Mouse (Mus musculus): ENCODE measurements around the gene Lrrc75a.
"Not testable (repeated sequence)": the region's sequence is repeated elsewhere in the genome, so short reads cannot be mapped to it uniquely, and the experiment has no call there.

Gene Lrrc75a

GRCm38 (mm10) chr11:62647661-62648590, at the start of gene Lrrc75a:
Lrrc75a (minus strand) TSS chr11:62648523.
- no peak for DNase-seq (ENCODE audit: extremely low read depth, low read depth, low spot score)

GRCm38 (mm10) chr11:62695126-62695525, 46.8 kb upstream of the Lrrc75a start:
- no peak for DNase-seq (ENCODE audit: extremely low read depth, low read depth, low spot score)

- no peak for DNase-seq (ENCODE audit: extremely low read depth, low read depth, low spot score)
Observed at GRCm38 (mm10) chr11:62693299-62694184, 45.2 kb upstream of the Lrrc75a start.

GRCm38 (mm10) chr11:62691592-62691991, 43.3 kb upstream of the Lrrc75a start:
- no peak for DNase-seq (ENCODE audit: extremely low read depth, low read depth, low spot score)

GRCm38 (mm10) chr11:62679954-62680353, 31.6 kb upstream of the Lrrc75a start:
- no peak for DNase-seq (ENCODE audit: extremely low read depth, low read depth, low spot score)

- DNase-seq (ENCODE audit: extremely low read depth, low read depth, low spot score): no peak
Observed at GRCm38 (mm10) chr11:62678778-62679354, 30.5 kb upstream of the Lrrc75a start.

- no peak for DNase-seq (ENCODE audit: extremely low read depth, low read depth, low spot score)
Observed at GRCm38 (mm10) chr11:62676290-62676596, 27.9 kb upstream of the Lrrc75a start.

- no peak for DNase-seq (ENCODE audit: extremely low read depth, low read depth, low spot score)
Observed at GRCm38 (mm10) chr11:62675480-62676289, 27.4 kb upstream of the Lrrc75a start.

GRCm38 (mm10) chr11:62670006-62670405, 21.7 kb upstream of the Lrrc75a start:
- DNase-seq (ENCODE audit: extremely low read depth, low read depth, low spot score): no peak

- no peak for DNase-seq (ENCODE audit: extremely low read depth, low read depth, low spot score)
Observed at GRCm38 (mm10) chr11:62669471-62669870, 21.1 kb upstream of the Lrrc75a start.

- no peak for DNase-seq (ENCODE audit: extremely low read depth, low read depth, low spot score)
Observed at GRCm38 (mm10) chr11:62668986-62669385, 20.7 kb upstream of the Lrrc75a start.

GRCm38 (mm10) chr11:62664250-62664649, 15.9 kb upstream of the Lrrc75a start:
- DNase-seq (ENCODE audit: extremely low read depth, low read depth, low spot score): no peak

GRCm38 (mm10) chr11:62660885-62661284, 12.6 kb upstream of the Lrrc75a start:
- DNase-seq (ENCODE audit: extremely low read depth, low read depth, low spot score): no peak

GRCm38 (mm10) chr11:62652080-62652479, 3.8 kb upstream of the Lrrc75a start:
- DNase-seq (ENCODE audit: extremely low read depth, low read depth, low spot score): no peak

- DNase-seq (ENCODE audit: extremely low read depth, low read depth, low spot score): no peak
Observed at GRCm38 (mm10) chr11:62651563-62651962, 3.2 kb upstream of the Lrrc75a start.

- DNase-seq (ENCODE audit: extremely low read depth, low read depth, low spot score): not testable (repeated sequence)
Observed at GRCm38 (mm10) chr11:62649803-62650202, 1.5 kb upstream of the Lrrc75a start.

GRCm38 (mm10) chr11:62648591-62649391, 468 bp upstream of the Lrrc75a start, which contains the start of gene Mmgt2:
Mmgt2 (plus strand) TSS chr11:62648664.
- DNase-seq (ENCODE audit: extremely low read depth, low read depth, low spot score): no peak

GRCm38 (mm10) chr11:62646958-62647515, 1.3 kb downstream of the Lrrc75a start:
- no peak for DNase-seq (ENCODE audit: extremely low read depth, low read depth, low spot score)

- no peak for DNase-seq (ENCODE audit: extremely low read depth, low read depth, low spot score)
Observed at GRCm38 (mm10) chr11:62646495-62646843, 1.9 kb downstream of the Lrrc75a start.
